ENCODE assay signal across 19 mouse cellular contexts in genomic region chr5:4801971-4802370, GRCm38 (mm10).
"Had no signal": no experiment of that assay in that cellular context is flagged by ENCODE, and none has a peak within 500 bp of the region (broad histone marks: within the 10 kb centered on the region; RNA-seq: fewer than 3 reads in every experiment).

No protein-coding gene starts in this region.

- H3K27me3 ChIP-seq: neural tube, embryonic 15.5 days; stomach, embryonic 15.5 days had no signal

- H3K9me3 ChIP-seq: midbrain, embryonic 10.5 days; midbrain, embryonic 12.5 days; neural tube, embryonic 13.5 days; neural tube, embryonic 15.5 days; stomach, embryonic 15.5 days had no signal

- H3K9ac ChIP-seq: lung, embryonic 14.5 days; midbrain, embryonic 12.5 days; neural tube, embryonic 13.5 days; neural tube, embryonic 15.5 days; stomach, embryonic 15.5 days had no signal

- H3K4me1 ChIP-seq: stomach, embryonic 15.5 days had no signal

- H3K4me3 ChIP-seq: midbrain, embryonic 10.5 days; midbrain, embryonic 12.5 days; myocyte; neural tube, embryonic 13.5 days; neural tube, embryonic 15.5 days; stomach, embryonic 15.5 days had no signal

- H3K4me2 ChIP-seq: lung, embryonic 14.5 days; midbrain, embryonic 12.5 days; neural tube, embryonic 13.5 days; neural tube, embryonic 15.5 days; stomach, embryonic 15.5 days had no signal

- H3K36me3 ChIP-seq: midbrain, embryonic 10.5 days; midbrain, embryonic 12.5 days; neural tube, embryonic 13.5 days; neural tube, embryonic 15.5 days; stomach, embryonic 15.5 days had no signal

- DNase-seq: lung, adult 18-20 months; lung, embryonic 14.5 days; lung, postnatal 10 days; lung, postnatal 4 days; retina, postnatal 1 day; right cerebral cortex, adult 18-20 months; right cerebral cortex, postnatal 25 days; right cerebral cortex, postnatal 4 days; spleen, adult 18-20 months; thymus, adult 2 months; thymus, postnatal 25 days; thymus, postnatal 4 days had no signal

- H3K27ac ChIP-seq: midbrain, embryonic 10.5 days; midbrain, embryonic 12.5 days; neural tube, embryonic 13.5 days; neural tube, embryonic 15.5 days; stomach, embryonic 15.5 days; stomach, postnatal 0 days had no signal
